Mouse (Mus musculus) granulocyte monocyte progenitor cell, adult 5-6 weeks (primary cell): ENCODE data around the gene Ip6k1. TPM values are rescaled to one million over a fixed set of nuclear protein-coding genes. Genes with fewer than 3 reads are reported as not detected.

ENCODE experiments used
- ATAC-seq: replicated peaks from 2 replicates; pipeline ENCODE4 v1.8.0; 2016; ENCODE audit warnings: mild to moderate bottlenecking, moderate TSS enrichment, inconsistent platforms; ENCODE audit not compliant: poor library complexity, severe bottlenecking
- total RNA-seq, 2 experiments: library from RNA; stranded (forward) in 1 of 2; stranded (reverse) in 1 of 2; fragments of 200-712, 200-1000 nt in 1 of 2; fragments of >200 nt in 1 of 2; fragmentation: Nextera tagmentation in 1 of 2; gene quantifications; 2 replicates each; pipeline ENCODE4 v1.2.3; 2014 to 2017

Ip6k1 gene
- total RNA-seq, 2 experiments from 2014 or later: 27.1 to 42.7 TPM

- no peak for ATAC-seq
These were observed 52.2 kb downstream of the Ip6k1 start for GRCm38 (mm10) chr9:108054331-108055040.

DNA sequence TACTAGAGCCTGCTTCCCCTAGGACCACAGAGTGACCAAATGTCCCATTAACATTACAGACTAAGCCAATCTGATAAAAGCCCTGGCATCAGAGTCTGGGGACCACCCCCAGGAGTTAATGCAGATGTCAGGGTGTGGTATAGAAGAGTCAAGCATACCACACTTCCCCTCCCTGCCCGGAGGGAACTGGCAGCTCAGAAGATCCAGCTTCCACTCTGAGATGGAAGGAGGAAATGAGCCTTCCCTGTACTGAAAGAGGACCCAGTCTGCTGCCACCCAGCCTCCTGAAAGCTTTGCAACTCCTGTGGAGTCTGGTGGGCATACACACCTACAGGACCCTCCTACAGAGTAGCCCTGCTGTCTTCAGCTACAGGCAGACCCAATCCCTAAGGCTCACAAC is 52.8 kb downstream of the Ip6k1 start:
- peak; percentile 22; the same call in 1 of the 2 replicates for ATAC-seq

DNA sequence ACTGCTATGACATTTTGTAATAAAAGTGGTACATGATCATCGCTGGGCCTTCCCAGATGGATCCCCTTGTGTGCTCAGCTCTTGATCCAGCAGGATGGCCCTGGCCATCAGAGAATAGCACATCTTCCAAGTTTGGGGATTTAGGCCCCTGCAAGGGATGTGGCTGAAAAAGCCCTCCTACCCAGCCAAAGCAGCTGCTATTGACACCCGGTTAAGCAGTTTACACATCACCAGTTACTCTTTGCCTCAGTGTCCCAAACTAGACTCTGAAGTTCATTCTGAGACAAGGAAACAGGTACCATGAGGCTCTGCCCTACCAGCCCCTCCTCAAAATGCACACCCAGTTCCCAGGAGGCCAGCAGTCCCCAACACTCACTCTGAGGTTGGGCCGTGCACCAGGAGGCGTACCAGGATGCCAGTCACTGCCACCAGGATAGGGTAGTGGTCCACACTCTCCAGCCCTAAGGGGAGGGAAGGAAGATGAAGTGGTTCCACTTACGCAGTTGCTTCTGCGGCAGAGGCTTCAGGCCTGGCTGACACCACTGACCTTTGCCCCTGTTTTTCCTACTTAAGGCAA is 53.4 kb downstream of the Ip6k1 start:
- ATAC-seq: no peak

- ATAC-seq: no peak
These were observed 54.3 kb downstream of the Ip6k1 start for GRCm38 (mm10) chr9:108056361-108057261.

DNA sequence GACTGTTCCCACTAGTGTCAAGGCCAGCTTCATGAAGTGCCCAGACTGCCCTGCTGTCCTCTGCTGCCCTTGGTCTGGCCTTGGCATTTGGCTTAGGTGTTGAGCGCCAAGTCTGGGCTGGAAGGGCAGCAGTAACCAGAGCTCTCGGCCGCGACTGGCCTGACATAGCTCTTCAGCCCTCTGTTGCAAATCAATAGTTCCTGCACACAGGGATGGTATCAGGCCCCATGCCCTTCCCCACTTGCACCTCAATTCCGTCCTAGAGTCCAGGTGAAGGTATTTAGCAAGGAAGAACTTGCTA is 54.9 kb downstream of the Ip6k1 start:
- no peak for ATAC-seq

- no peak for ATAC-seq
These were observed 56.0 kb downstream of the Ip6k1 start for GRCm38 (mm10) chr9:108058291-108058690.

- no peak for ATAC-seq
These were observed 59.8 kb downstream of the Ip6k1 start for GRCm38 (mm10) chr9:108062142-108062541.

- ATAC-seq: no peak
These were observed 61.1 kb downstream of the Ip6k1 start for GRCm38 (mm10) chr9:108063361-108063760.

DNA sequence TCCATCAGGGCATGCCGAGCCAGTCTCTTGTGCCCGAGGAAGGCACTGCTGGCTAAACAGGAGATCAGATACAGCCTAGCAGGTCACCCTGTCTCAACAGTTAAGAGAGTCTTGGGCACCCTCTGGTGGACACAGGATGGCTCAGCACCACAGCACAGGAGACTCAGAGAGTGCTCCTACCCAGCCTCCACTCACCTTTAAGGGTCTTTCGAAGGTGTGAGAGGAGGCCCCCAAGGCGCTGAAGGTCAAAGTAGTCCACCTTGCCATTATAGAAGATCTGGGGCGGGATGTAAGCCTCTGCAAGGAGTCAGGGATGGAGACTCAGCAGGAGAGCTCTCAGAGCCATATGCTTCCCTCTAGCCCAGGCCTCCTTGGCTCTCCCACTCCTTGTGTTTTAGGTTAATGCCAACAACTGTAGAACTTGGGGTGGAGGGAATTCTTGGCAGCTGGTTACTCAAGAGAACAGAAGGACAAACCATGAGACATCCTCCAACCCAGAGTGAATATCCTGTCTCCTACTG is 63.2 kb downstream of the Ip6k1 start:
- ATAC-seq: peak; percentile 70

- ATAC-seq: no peak
These were observed 64.9 kb downstream of the Ip6k1 start for GRCm38 (mm10) chr9:108067199-108067598.

GRCm38 (mm10) chr9:108067900-108068299 is 65.6 kb downstream of the Ip6k1 start:
- peak; percentile 76 for ATAC-seq

GRCm38 (mm10) chr9:108069007-108069406 is 66.7 kb downstream of the Ip6k1 start:
- no peak for ATAC-seq

- ATAC-seq: no peak
These were observed 67.2 kb downstream of the Ip6k1 start for GRCm38 (mm10) chr9:108069529-108069928.

DNA sequence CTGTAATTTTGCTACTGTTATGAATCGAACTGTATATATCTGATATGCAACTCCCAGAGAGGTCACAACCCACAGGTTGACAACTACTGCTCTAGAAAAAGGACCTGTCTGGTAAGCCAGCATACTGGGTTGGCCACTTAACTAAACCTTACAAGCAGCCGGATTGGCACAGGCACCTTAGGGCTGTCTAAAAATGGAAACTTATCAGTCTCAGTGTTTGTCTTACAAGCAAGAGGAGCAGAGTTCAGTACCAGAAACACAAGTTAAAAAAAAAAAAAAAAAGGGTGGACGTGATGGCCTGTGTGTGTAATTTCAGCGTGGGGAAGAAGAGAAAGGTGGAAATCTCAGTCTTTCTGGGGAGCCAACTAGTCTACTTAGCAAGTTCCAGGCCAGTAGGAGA is 69.5 kb downstream of the Ip6k1 start:
- ATAC-seq: no peak

DNA sequence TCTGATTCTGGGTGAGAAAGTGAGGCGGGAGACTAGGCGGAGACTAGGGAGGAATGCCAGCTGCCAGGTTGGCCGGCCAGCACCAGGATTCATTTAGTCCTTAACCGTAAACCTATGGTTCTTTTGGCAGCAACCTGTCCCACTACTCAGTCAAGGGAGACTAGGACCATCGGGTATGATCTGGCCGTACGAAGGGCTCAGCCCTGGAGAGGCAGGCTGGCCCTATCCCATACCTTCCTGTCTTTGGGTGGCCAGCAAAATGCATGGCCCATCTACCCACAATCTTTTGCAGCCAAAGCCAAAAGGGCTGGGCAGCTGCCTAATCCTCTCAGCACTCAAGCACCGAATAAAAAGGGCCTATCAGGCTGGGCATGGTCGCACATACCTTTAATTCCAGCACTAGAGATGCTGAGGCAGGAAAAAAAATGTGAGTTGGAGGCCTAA is 70.2 kb downstream of the Ip6k1 start:
- no peak for ATAC-seq

- no peak for ATAC-seq
These were observed 71.0 kb downstream of the Ip6k1 start for GRCm38 (mm10) chr9:108073141-108073930.

GRCm38 (mm10) chr9:108080168-108080567 is 77.9 kb downstream of the Ip6k1 start, which contains the start of gene Mst1:
Mst1 (plus strand) TSS chr9:108080436.
- peak; percentile 21 for ATAC-seq

DNA sequence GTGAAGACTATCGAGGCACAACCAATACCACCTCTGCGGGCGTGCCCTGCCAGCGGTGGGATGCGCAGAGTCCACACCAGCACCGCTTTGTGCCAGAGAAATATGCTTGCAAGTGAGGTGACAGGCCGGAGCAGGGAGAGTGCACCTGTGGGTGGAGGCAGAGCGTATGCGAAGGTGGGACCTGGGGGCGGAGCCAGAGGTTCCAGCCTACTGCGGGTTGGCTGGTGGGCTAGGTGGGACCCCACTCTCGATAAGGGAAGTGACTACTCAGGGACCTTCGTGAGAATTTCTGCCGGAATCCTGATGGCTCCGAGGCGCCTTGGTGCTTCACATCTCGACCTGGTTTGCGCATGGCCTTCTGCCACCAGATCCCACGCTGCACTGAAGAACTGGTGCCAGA is 80.2 kb downstream of the Ip6k1 start:
- 0 out of 2 replicates have a peak, but pooled peaks have one; percentile 4 for ATAC-seq

GRCm38 (mm10) chr9:108082988-108083431 is 80.7 kb downstream of the Ip6k1 start, which contains the start of gene Rnf123:
Rnf123 (minus strand) TSS chr9:108083346.
- ATAC-seq: peak; percentile 35

GRCm38 (mm10) chr9:108083561-108083960 is 81.3 kb downstream of the Ip6k1 start:
- no peak for ATAC-seq
